Mouse (Mus musculus): Measurements from ENCODE around the gene Olfr1058. TPM values are rescaled to one million over a fixed set of nuclear protein-coding genes. Genes with fewer than 3 reads are reported as not detected.

Gene Olfr1058
- polyA plus RNA-seq, 1 experiment from 2014 or later: not detected

Other genes starting within 250 kb of the Olfr1058 start
- not detected in 2 replicates for gene Olfr1040, start 241.8 kb downstream of the Olfr1058 start, polyA plus RNA-seq (2016; fragmentation: Nextera tagmentation; extraction: Ambion mirVana)
- not detected in 2 replicates for gene Olfr1042, start 226.7 kb downstream of the Olfr1058 start, polyA plus RNA-seq (2016; fragmentation: Nextera tagmentation; extraction: Ambion mirVana)
- gene Olfr1043, start 221.0 kb downstream of the Olfr1058 start, polyA plus RNA-seq (2016; fragmentation: Nextera tagmentation; extraction: Ambion mirVana): not detected in 2 replicates
- gene Olfr1044, start 210.7 kb downstream of the Olfr1058 start, polyA plus RNA-seq (2016; fragmentation: Nextera tagmentation; extraction: Ambion mirVana): not detected in 2 replicates
- gene Olfr52, start 202.9 kb downstream of the Olfr1058 start, polyA plus RNA-seq (2016; fragmentation: Nextera tagmentation; extraction: Ambion mirVana): not detected in 2 replicates
- gene Olfr1045, start 185.6 kb downstream of the Olfr1058 start, polyA plus RNA-seq (2016; fragmentation: Nextera tagmentation; extraction: Ambion mirVana): not detected in 2 replicates
- not detected in 2 replicates for gene Olfr1046, start 169.2 kb downstream of the Olfr1058 start, polyA plus RNA-seq (2016; fragmentation: Nextera tagmentation; extraction: Ambion mirVana)
- not detected in 2 replicates for gene Olfr1047, start 157.2 kb downstream of the Olfr1058 start, polyA plus RNA-seq (2016; fragmentation: Nextera tagmentation; extraction: Ambion mirVana)
- gene Olfr1048, start 148.3 kb downstream of the Olfr1058 start, polyA plus RNA-seq (2016; fragmentation: Nextera tagmentation; extraction: Ambion mirVana): not detected in 2 replicates
- gene Olfr1049, start 130.2 kb downstream of the Olfr1058 start, polyA plus RNA-seq (2016; fragmentation: Nextera tagmentation; extraction: Ambion mirVana): not detected in 2 replicates
- gene Olfr1051, start 109.5 kb downstream of the Olfr1058 start, polyA plus RNA-seq (2016; fragmentation: Nextera tagmentation; extraction: Ambion mirVana): not detected in 2 replicates
- not detected in 2 replicates for gene Olfr1052, start 96.1 kb downstream of the Olfr1058 start, polyA plus RNA-seq (2016; fragmentation: Nextera tagmentation; extraction: Ambion mirVana)
- gene Olfr1053, start 73.3 kb downstream of the Olfr1058 start, polyA plus RNA-seq (2016; fragmentation: Nextera tagmentation; extraction: Ambion mirVana): not detected in 2 replicates
- gene Olfr1054, start 53.1 kb downstream of the Olfr1058 start, polyA plus RNA-seq (2016; fragmentation: Nextera tagmentation; extraction: Ambion mirVana): not detected in 2 replicates
- gene Olfr1055, start 38.3 kb downstream of the Olfr1058 start, polyA plus RNA-seq (2016; fragmentation: Nextera tagmentation; extraction: Ambion mirVana): not detected in 2 replicates
- gene Olfr1056, start 26.1 kb downstream of the Olfr1058 start, polyA plus RNA-seq (2016; fragmentation: Nextera tagmentation; extraction: Ambion mirVana): not detected in 2 replicates
- gene Olfr1057, start 10.2 kb downstream of the Olfr1058 start, polyA plus RNA-seq (2016; fragmentation: Nextera tagmentation; extraction: Ambion mirVana): not detected in 2 replicates
- gene Olfr1061, start 25.5 kb upstream of the Olfr1058 start, polyA plus RNA-seq (2016; fragmentation: Nextera tagmentation; extraction: Ambion mirVana): not detected in 2 replicates
- gene Olfr1062, start 38.2 kb upstream of the Olfr1058 start, polyA plus RNA-seq (2016; fragmentation: Nextera tagmentation; extraction: Ambion mirVana): not detected in 2 replicates
- not detected in 2 replicates for gene Olfr1065, start 62.0 kb upstream of the Olfr1058 start, polyA plus RNA-seq (2016; fragmentation: Nextera tagmentation; extraction: Ambion mirVana)
- gene Olfr1066, start 67.7 kb upstream of the Olfr1058 start, polyA plus RNA-seq (2016; fragmentation: Nextera tagmentation; extraction: Ambion mirVana): not detected in 2 replicates
- gene Olfr228, start 98.8 kb upstream of the Olfr1058 start, polyA plus RNA-seq (2016; fragmentation: Nextera tagmentation; extraction: Ambion mirVana): not detected in 2 replicates
- gene Olfr1076, start 119.9 kb upstream of the Olfr1058 start, polyA plus RNA-seq (2016; fragmentation: Nextera tagmentation; extraction: Ambion mirVana): not detected in 2 replicates
- gene Olfr1079, start 153.9 kb upstream of the Olfr1058 start, polyA plus RNA-seq (2016; fragmentation: Nextera tagmentation; extraction: Ambion mirVana): not detected in 2 replicates
- not detected in 2 replicates for gene Olfr1080, start 169.7 kb upstream of the Olfr1058 start, polyA plus RNA-seq (2016; fragmentation: Nextera tagmentation; extraction: Ambion mirVana)
- gene Olfr1082, start 210.4 kb upstream of the Olfr1058 start, polyA plus RNA-seq (2016; fragmentation: Nextera tagmentation; extraction: Ambion mirVana): not detected in 2 replicates

All from forebrain, embryonic 12.5 days (tissue).